Mouse (Mus musculus): ENCODE results near the gene Tecpr2.

GRCm38 (mm10) chr12:110978607-110979406 is 89.7 kb downstream of the Tecpr2 start, which contains the start of gene Ankrd9:
- TF ChIP-seq CTCF (IDR thresholded peaks at IDR 0.05; ENCODE audit: low read depth) (no peak; the same call in 1 of the 2 replicates), EP300 (IDR thresholded peaks at IDR 0.05; ENCODE audit: low read depth) (no peak)
